In the genomic region with DNA sequence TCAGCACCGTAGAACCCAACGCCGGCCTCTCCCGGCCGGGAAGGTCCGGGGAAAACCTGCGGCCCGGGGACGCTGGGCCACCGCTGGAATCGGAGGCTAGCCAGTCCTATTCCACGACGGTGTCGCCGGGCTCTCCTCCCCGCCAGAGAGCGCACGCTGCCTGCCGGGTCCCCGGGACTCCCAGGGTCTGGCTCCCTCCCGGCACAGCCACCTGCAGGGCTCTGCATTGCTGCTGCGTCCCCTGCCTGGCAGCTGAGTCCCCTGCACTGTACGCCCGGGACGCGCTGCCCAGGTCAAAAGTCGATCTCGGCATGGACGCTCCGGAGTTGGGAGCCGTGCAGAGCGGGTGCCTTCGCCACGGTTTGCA, we compare ENCODE assay signal across 8 mouse cellular contexts.
DNase-seq lines count a peak whose midpoint lies in the region; ATAC-seq lines count a peak whose summit lies in the region.

No protein-coding gene starts in this region.

- peaks cover 16% of the 10 kb centered on the region; the same call in 1 of the 2 replicates for H3K27me3 ChIP-seq in intestine, embryonic 14.5 days (replicated peaks; ENCODE audit: control insufficient read depth, insufficient read depth, low read length)
- peaks cover 2% of the 10 kb centered on the region; the same call in 1 of the 2 replicates for H3K27me3 ChIP-seq in limb, embryonic 11.5 days (ENCODE audit: control insufficient read depth, insufficient read depth, low read length)

- peak; percentile 87 for ATAC-seq in intestine, embryonic 14.5 days (replicated peaks; ENCODE audit: low FRiP score, low TSS enrichment, low read depth)
- peak; percentile 60 for ATAC-seq in limb, embryonic 11.5 days (ENCODE audit: insufficient number of reproducible peaks, low FRiP score, low TSS enrichment, low read depth)
- ATAC-seq in erythroid progenitor cell, adult 5-6 weeks (replicated peaks; ENCODE audit: low FRiP score, poor library complexity, severe bottlenecking): no peak

- H3K4me3 ChIP-seq in intestine, embryonic 14.5 days (ENCODE audit: low read depth, low read length): peak overlapping the region; percentile 71
- H3K4me3 ChIP-seq in limb, embryonic 11.5 days (ENCODE audit: low read depth, low read length): peak overlapping the region; percentile 76

- peak overlapping the region; percentile 22; the same call in 1 of the 2 replicates for H3K27ac ChIP-seq in intestine, embryonic 14.5 days (ENCODE audit: low read depth)
- H3K27ac ChIP-seq in limb, embryonic 11.5 days (replicated peaks; ENCODE audit: low read depth, low read length): 0 out of 2 replicates have a peak overlapping the region, but pooled peaks have one; percentile 42

- H3K9ac ChIP-seq in intestine, embryonic 14.5 days (ENCODE audit: low read length): peak overlapping the region; percentile 65
- peak overlapping the region; percentile 70 for H3K9ac ChIP-seq in limb, embryonic 11.5 days (ENCODE audit: low read length)

- WGBS in intestine, embryonic 14.5 days: under 1% methylated on average over 23 of the region's 34 CpGs
- WGBS in limb, embryonic 11.5 days: 0% methylated on average over 33 of the region's 34 CpGs

- no peaks in the 10 kb centered on the region for H3K9me3 ChIP-seq in intestine, embryonic 14.5 days (ENCODE audit: control insufficient read depth, low read length)
- no peaks in the 10 kb centered on the region for H3K9me3 ChIP-seq in limb, embryonic 11.5 days (ENCODE audit: control insufficient read depth, low read length)

- no peaks in the 10 kb centered on the region for H3K36me3 ChIP-seq in intestine, embryonic 14.5 days (ENCODE audit: control insufficient read depth, insufficient read depth, low read length)
- no peaks in the 10 kb centered on the region for H3K36me3 ChIP-seq in limb, embryonic 11.5 days (ENCODE audit: control insufficient read depth, insufficient read depth, low read length)

- peaks cover 8% of the 10 kb centered on the region for H3K4me1 ChIP-seq in intestine, embryonic 14.5 days (replicated peaks; ENCODE audit: control insufficient read depth, insufficient read depth, low read length)
- peaks cover 10% of the 10 kb centered on the region; the same call in 1 of the 2 replicates for H3K4me1 ChIP-seq in limb, embryonic 11.5 days (ENCODE audit: control insufficient read depth, insufficient read depth, low read length)

- peak; percentile 65 for DNase-seq in R1 (ENCODE audit: low read depth, low spot score)
- peak; percentile 34 to 61 for DNase-seq in cerebellum, postnatal 4 days (ENCODE audit: low spot score in 2 of 2)
- DNase-seq in gastrocnemius, postnatal 10 days: peak; percentile 73
- DNase-seq in intestine, embryonic 14.5 days (ENCODE audit: low spot score): peak; percentile 86
- DNase-seq in limb, embryonic 11.5 days (ENCODE audit: low spot score): peak; percentile 80
- peak; percentile 65 for DNase-seq in mesoderm, embryonic 11.5 days (ENCODE audit: low read depth, low spot score)
- DNase-seq in right cerebral cortex, postnatal 36 days (ENCODE audit: low spot score in 2 of 2): peak; percentile 31 to 49

- peak overlapping the region; percentile 89 for H3K4me2 ChIP-seq in intestine, embryonic 14.5 days (ENCODE audit: low read length)
- H3K4me2 ChIP-seq in limb, embryonic 11.5 days (ENCODE audit: low read depth, severe bottlenecking): peak overlapping the region; percentile 91
